9 mouse cellular contexts compared by ENCODE assay signal in the genomic region with DNA sequence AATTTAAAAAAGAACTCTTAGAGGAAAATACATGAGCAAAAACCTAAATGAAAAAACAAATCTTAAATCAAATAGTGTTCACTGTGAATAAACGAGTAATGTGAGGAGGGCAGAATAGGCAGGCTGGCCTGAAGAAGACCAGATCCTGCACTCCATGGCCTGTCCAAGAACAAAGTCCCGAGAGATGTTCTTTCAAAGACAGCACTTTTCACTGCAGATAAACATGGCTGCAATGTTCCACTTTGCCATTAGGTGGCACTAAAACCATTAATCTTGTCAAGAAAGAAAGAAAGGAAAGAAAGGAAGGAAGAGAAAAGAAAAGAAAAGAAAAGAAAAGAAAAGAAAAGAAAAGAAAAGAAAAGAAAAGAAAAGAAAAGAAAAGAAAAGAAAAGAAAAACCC. TPM values are rescaled to one million over a fixed set of nuclear protein-coding genes. Genes with fewer than 3 reads are reported as not detected.
DNase-seq lines count a peak whose midpoint lies in the region; ATAC-seq and TF ChIP-seq lines count a peak whose summit lies in the region.
"Had no signal": no experiment of that assay in that cellular context is flagged by ENCODE, and none has a peak within 500 bp of the region (broad histone marks: within the 10 kb centered on the region; RNA-seq: fewer than 3 reads in every experiment).

No protein-coding gene starts in this region.

- H3K36me3 ChIP-seq in hindbrain, embryonic 11.5 days (ENCODE audit: control insufficient read depth, insufficient read depth, low read length), result no peaks in the 10 kb centered on the region
- H3K36me3 ChIP-seq in hindbrain, embryonic 13.5 days, result no peaks in the 10 kb centered on the region
- H3K36me3 ChIP-seq in CH12.LX (replicated peaks in 1 of 2; ENCODE audit: control insufficient read depth in 1 of 2, insufficient read depth in 1 of 2, low read length in 1 of 2), result peaks cover 3 to 7% of the 10 kb centered on the region in 2 experiments
- H3K36me3 ChIP-seq in forebrain, postnatal 0 days (ENCODE audit: insufficient read depth), result no peaks in the 10 kb centered on the region
- H3K36me3 ChIP-seq: limb, embryonic 15.5 days had no signal

- WGBS in hindbrain, embryonic 11.5 days, result 8% methylated on average over 2 of the region's 2 CpGs
- WGBS in hindbrain, embryonic 13.5 days, result 6% methylated on average over 2 of the region's 2 CpGs
- WGBS in forebrain, postnatal 0 days, result 4% methylated on average over 2 of the region's 2 CpGs
- WGBS in large intestine, adult 2 months, result 5% methylated on average over 2 of the region's 2 CpGs

- TF ChIP-seq EP300 in CH12.LX (IDR thresholded peaks at IDR 0.05; ENCODE audit: low read length), result no peak

- no peak overlapping the region for H3K4me3 ChIP-seq in hindbrain, embryonic 11.5 days (ENCODE audit: low read depth, low read length)
- no peak overlapping the region for H3K4me3 ChIP-seq in hindbrain, embryonic 13.5 days
- H3K4me3 ChIP-seq in CH12.LX (replicated peaks in 1 of 3; ENCODE audit: low read depth in 2 of 3, low read length in 2 of 3, poor library complexity in 1 of 3), result no peak overlapping the region
- H3K4me3 ChIP-seq in forebrain, postnatal 0 days (ENCODE audit: low read depth, low read length), result no peak overlapping the region
- H3K4me3 ChIP-seq: limb, embryonic 15.5 days had no signal

- no peak overlapping the region for H3K27ac ChIP-seq in hindbrain, embryonic 11.5 days (ENCODE audit: low read depth, low read length)
- no peak overlapping the region for H3K27ac ChIP-seq in hindbrain, embryonic 13.5 days
- H3K27ac ChIP-seq in CH12.LX (ENCODE audit: insufficient read depth, low read depth), result no peak overlapping the region
- H3K27ac ChIP-seq in forebrain, postnatal 0 days (ENCODE audit: low read depth, low read length), result no peak overlapping the region
- H3K27ac ChIP-seq: limb, embryonic 15.5 days had no signal

- no peak overlapping the region for H3K4me2 ChIP-seq in hindbrain, embryonic 11.5 days (replicated peaks; ENCODE audit: low read depth, low read length)
- no peak overlapping the region for H3K4me2 ChIP-seq in hindbrain, embryonic 13.5 days
- no peak overlapping the region for H3K4me2 ChIP-seq in CH12.LX (ENCODE audit: insufficient read depth, low read depth, poor library complexity, severe bottlenecking)
- H3K4me2 ChIP-seq in forebrain, postnatal 0 days (ENCODE audit: low read depth), result no peak overlapping the region
- H3K4me2 ChIP-seq: limb, embryonic 15.5 days had no signal

- no peak overlapping the region for H3K9ac ChIP-seq in hindbrain, embryonic 11.5 days (ENCODE audit: low read depth, low read length)
- H3K9ac ChIP-seq in hindbrain, embryonic 13.5 days, result no peak overlapping the region
- no peak overlapping the region for H3K9ac ChIP-seq in CH12.LX (ENCODE audit: insufficient read depth, low read depth)
- no peak overlapping the region for H3K9ac ChIP-seq in forebrain, postnatal 0 days
- H3K9ac ChIP-seq: limb, embryonic 15.5 days had no signal

- no peaks in the 10 kb centered on the region for H3K4me1 ChIP-seq in hindbrain, embryonic 11.5 days (replicated peaks; ENCODE audit: control insufficient read depth, insufficient read depth, low read length)
- no peaks in the 10 kb centered on the region for H3K4me1 ChIP-seq in hindbrain, embryonic 13.5 days (replicated peaks)
- H3K4me1 ChIP-seq in CH12.LX (ENCODE audit: control insufficient read depth in 1 of 2, insufficient read depth in 2 of 2), result peaks cover 0 to 58% of the 10 kb centered on the region in 2 experiments; a peak in 2 of 4 replicates
- H3K4me1 ChIP-seq in forebrain, postnatal 0 days (ENCODE audit: insufficient read depth), result no peaks in the 10 kb centered on the region
- H3K4me1 ChIP-seq: limb, embryonic 15.5 days had no signal

- peaks cover 58% of the 10 kb centered on the region for H3K79me2 ChIP-seq in CH12.LX (replicated peaks; ENCODE audit: control insufficient read depth, extremely low read depth, insufficient read depth, poor library complexity, severe bottlenecking)

- dilution Hi-C loops in CH12.LX (cut with MboI; ENCODE audit: extremely low pct_ligation_motif_present, extremely low pct_unique_long_range_greater_than_20kb, low sequenced_read_pairs), result no loop called here

- peak; percentile 73 for TF ChIP-seq RAD21 in CH12.LX (IDR thresholded peaks at IDR 0.05; ENCODE audit: low read depth, low read length)

- H3K27me3 ChIP-seq in hindbrain, embryonic 11.5 days (ENCODE audit: control insufficient read depth, insufficient read depth, low read length), result no peaks in the 10 kb centered on the region
- no peaks in the 10 kb centered on the region for H3K27me3 ChIP-seq in hindbrain, embryonic 13.5 days
- H3K27me3 ChIP-seq in CH12.LX (replicated peaks), result no peaks in the 10 kb centered on the region
- H3K27me3 ChIP-seq in forebrain, postnatal 0 days (ENCODE audit: insufficient read depth, low read length), result no peaks in the 10 kb centered on the region
- H3K27me3 ChIP-seq: limb, embryonic 15.5 days had no signal

- in situ Hi-C loops in CH12.LX (cut with MboI; ENCODE audit: low pct_ligation_motif_present, low pct_unique_long_range_greater_than_20kb, low sequenced_read_pairs), result loop anchor here (5.0 to 25.0 kb wide), 2 partner anchors 119 to 531 kb away; a partner anchor contains a TSS

- peak; percentile 38 to 81; a peak in 3 of 4 replicates for TF ChIP-seq CTCF in CH12.LX (conservative IDR thresholded peaks at IDR 0.05 in 1 of 2, IDR thresholded peaks at IDR 0.05 in 1 of 2; ENCODE audit: low read depth in 2 of 2, low read length in 2 of 2)
- TF ChIP-seq CTCF in forebrain, postnatal 0 days (IDR thresholded peaks at IDR 0.05; ENCODE audit: low read depth), result peak; percentile 80

- peak; percentile 81 for DNase-seq in hindbrain, embryonic 11.5 days (ENCODE audit: low spot score)
- peak; percentile 83 for DNase-seq in CH12.LX (ENCODE audit: extremely low read depth)
- DNase-seq in c-Kit-negative CD71-positive TER-119-positive erythroid progenitor cells, embryonic 14.5 days (ENCODE audit: low read depth, low spot score), result peak; percentile 68
- DNase-seq in forebrain, postnatal 0 days, result peak; percentile 81
- peak; percentile 38 for DNase-seq in large intestine, adult 2 months (ENCODE audit: low read depth, low spot score)
- peak; percentile 46 for DNase-seq in telencephalon, adult 2 months (ENCODE audit: low read depth, low spot score)

- ATAC-seq in hindbrain, embryonic 11.5 days (ENCODE audit: low FRiP score), result peak; percentile 51; the same call in 1 of the 2 replicates
- ATAC-seq in hindbrain, embryonic 13.5 days (ENCODE audit: low FRiP score), result no peak
- ATAC-seq in forebrain, postnatal 0 days, result no peak
- ATAC-seq in megakaryocyte, adult 5-6 weeks (ENCODE audit: poor library complexity, severe bottlenecking), result peak; percentile 71

- no peak for TF ChIP-seq POLR2A in CH12.LX (IDR thresholded peaks at IDR 0.05; ENCODE audit: low read depth, low read length)

- H3K9me3 ChIP-seq in hindbrain, embryonic 11.5 days (ENCODE audit: control insufficient read depth, low read length), result no peaks in the 10 kb centered on the region
- no peaks in the 10 kb centered on the region for H3K9me3 ChIP-seq in hindbrain, embryonic 13.5 days
- H3K9me3 ChIP-seq in CH12.LX (replicated peaks; ENCODE audit: low read length), result no peaks in the 10 kb centered on the region
- no peaks in the 10 kb centered on the region for H3K9me3 ChIP-seq in forebrain, postnatal 0 days (ENCODE audit: low read length)
- H3K9me3 ChIP-seq: limb, embryonic 15.5 days had no signal

TF ChIP-seq in CH12.LX, 34 proteins besides CTCF, POLR2A, EP300 and RAD21:
- TF ChIP-seq JUND (conservative IDR thresholded peaks at IDR 0.05; ENCODE audit: low read depth, low read length) (no peak), KAT2A (IDR thresholded peaks at IDR 0.05; ENCODE audit: insufficient replicate concordance, low read length) (no peak), SMC3 (IDR thresholded peaks at IDR 0.05; ENCODE audit: low read depth, low read length) (peak; percentile 69), ZC3H11A (IDR thresholded peaks at IDR 0.05; ENCODE audit: low read depth, low read length) (no peak), GABPA (IDR thresholded peaks at IDR 0.05; ENCODE audit: insufficient replicate concordance, low read depth, low read length) (no peak), NELFE (IDR thresholded peaks at IDR 0.05; ENCODE audit: low read depth, low read length) (no peak), TBP (conservative IDR thresholded peaks at IDR 0.05; ENCODE audit: low read depth, low read length) (no peak)
TF ChIP-seq in CH12.LX: peak in this region for 1.

RNA-seq across cellular contexts. Expression of a gene that starts 49.8 kb away (rescaled TPM):
- 15.8 and 20.0 TPM in 2 replicates for polyA plus RNA-seq in hindbrain, embryonic 11.5 days (2014; fragmentation: Nextera tagmentation; extraction: Ambion mirVana)
- 26.4 and 27.6 TPM in 2 replicates for polyA plus RNA-seq in hindbrain, embryonic 13.5 days (2015; fragmentation: Nextera tagmentation; extraction: Ambion mirVana)
- total RNA-seq in CH12.LX (2012; rRNA removed) (81.9 and 84.0 TPM in 2 replicates), CH12.LX (2014; rRNA removed) (109 and 124 TPM in 2 replicates)
- polyA plus RNA-seq in CH12.LX (2012; ENCODE audit: insufficient read length, low read depth), result 85.6 and 97.0 TPM in 2 replicates
- total RNA-seq in forebrain, postnatal 0 days (2014; rRNA removed), result 117 and 140 TPM in 2 replicates
- polyA plus RNA-seq in forebrain, postnatal 0 days (2015; fragmentation: Nextera tagmentation; extraction: Ambion mirVana), result 19.0 and 27.4 TPM in 2 replicates
- polyA plus RNA-seq in large intestine, adult 2 months (2012; rRNA removed), result 6.7 and 11.2 TPM in 2 replicates
- 60.8 and 78.6 TPM in 2 replicates for total RNA-seq in megakaryocyte, adult 5-6 weeks (2015)
- 96.4 and 99.5 TPM in 2 replicates for total RNA-seq in megakaryocyte, adult 5-6 weeks (2017)

Comparison
In these comparisons a context has a peak if more than half of its experiments do, and no peak if none do; other contexts are left out.
1. ATAC-seq: peak in hindbrain, embryonic 11.5 days (single experiment) and megakaryocyte, adult 5-6 weeks (single experiment); none in hindbrain, embryonic 13.5 days (single experiment) and forebrain, postnatal 0 days (single experiment).
2. Peak in every context shown above with its lines, with median percentiles within 50 percentile points of each other: DNase-seq.